In the genomic region with DNA sequence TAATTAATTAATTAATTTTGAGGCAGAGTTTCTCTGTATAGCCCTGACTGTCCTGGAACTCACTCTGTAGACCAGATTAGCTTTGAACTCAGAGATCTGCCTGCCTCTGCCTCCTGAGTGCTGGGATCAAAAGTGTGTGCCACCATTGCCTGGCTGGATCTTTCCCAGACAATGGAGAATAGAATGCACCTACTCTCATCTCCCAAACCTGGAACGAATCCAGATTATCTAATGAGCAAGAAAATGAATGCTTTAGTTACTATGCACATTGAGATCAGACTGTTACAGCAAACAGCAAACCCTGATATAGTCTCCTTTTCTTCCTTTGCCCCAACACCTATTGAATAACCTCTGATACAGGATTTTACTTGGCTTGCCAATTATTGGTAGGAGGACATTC, we compare ENCODE assay signal across 8 mouse cellular contexts. TPM values are rescaled to one million over a fixed set of nuclear protein-coding genes. Genes with fewer than 3 reads are reported as not detected.
"Had no signal": no experiment of that assay in that cellular context is flagged by ENCODE, and none has a peak within 500 bp of the region (broad histone marks: within the 10 kb centered on the region; RNA-seq: fewer than 3 reads in every experiment).

No protein-coding gene starts in this region.

- DNase-seq: left cerebral cortex, postnatal 4 days; liver, embryonic 13.5 days; liver, postnatal 0 days; lung, adult 2 months; lung, embryonic 14.5 days; lung, postnatal 14 days; midbrain, embryonic 14.5 days had no signal

RNA-seq across cellular contexts. Expression of gene Rapgef4, which starts 23.1 kb away (rescaled TPM):
- total RNA-seq: megakaryocyte-erythroid progenitor cell, adult 5-6 weeks had no signal
